ENCODE assay signal across 27 mouse cellular contexts in the genomic region with DNA sequence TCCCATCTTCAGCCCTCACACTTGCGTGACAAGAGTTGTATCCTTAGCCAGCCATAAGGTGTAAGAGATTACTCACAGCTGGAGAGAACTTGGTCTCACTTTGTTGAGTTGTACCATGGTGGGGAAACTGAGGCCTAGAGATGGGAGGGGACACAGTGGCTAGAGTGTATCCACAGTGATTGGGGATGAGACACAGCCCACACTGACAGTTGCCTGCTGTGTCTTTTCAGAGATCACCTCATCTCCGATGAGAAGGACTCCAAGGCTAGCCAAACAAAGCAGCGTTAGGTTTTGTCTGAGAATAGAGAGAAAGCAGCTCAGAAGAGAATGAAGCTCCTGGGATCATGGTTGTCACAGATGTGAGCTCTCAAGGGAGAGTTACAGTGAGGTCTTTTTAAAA. TPM values are rescaled to one million over a fixed set of nuclear protein-coding genes. Genes with fewer than 3 reads are reported as not detected.
DNase-seq lines count a peak whose midpoint lies in the region; ATAC-seq and TF ChIP-seq lines count a peak whose summit lies in the region.
"Had no signal": no experiment of that assay in that cellular context is flagged by ENCODE, and none has a peak within 500 bp of the region (broad histone marks: within the 10 kb centered on the region; RNA-seq: fewer than 3 reads in every experiment).

No protein-coding gene starts in this region.

- peak; percentile 71 for DNase-seq in lung, postnatal 0 days (ENCODE audit: low spot score)
- DNase-seq in lung, postnatal 25 days (ENCODE audit: low spot score): peak; percentile 57
- DNase-seq in thymus, postnatal 4 days: no peak
- DNase-seq: adrenal gland, adult 8-10 months; adrenal gland, postnatal 36 days; cerebellum, adult 18-20 months; cerebellum, adult 9-10 months; cerebellum, postnatal 14 days; gastrocnemius, postnatal 25 days; heart, adult 18-20 months; heart, postnatal 10 days; heart, postnatal 36 days had no signal

- H3K9me3 ChIP-seq in lung, embryonic 15.5 days: no peaks in the 10 kb centered on the region
- no peaks in the 10 kb centered on the region for H3K9me3 ChIP-seq in lung, postnatal 0 days (ENCODE audit: low read length)
- no peaks in the 10 kb centered on the region for H3K9me3 ChIP-seq in forebrain, embryonic 15.5 days
- H3K9me3 ChIP-seq: embryonic facial prominence, embryonic 12.5 days; embryonic facial prominence, embryonic 15.5 days; heart, embryonic 12.5 days; heart, embryonic 15.5 days; hindbrain, embryonic 10.5 days; hindbrain, embryonic 13.5 days had no signal

- H3K4me2 ChIP-seq in lung, embryonic 15.5 days: no peak overlapping the region
- H3K4me2 ChIP-seq in lung, postnatal 0 days (replicated peaks; ENCODE audit: low read depth, low read length): no peak overlapping the region
- H3K4me2 ChIP-seq in forebrain, embryonic 15.5 days (replicated peaks): no peak overlapping the region
- H3K4me2 ChIP-seq: embryonic facial prominence, embryonic 12.5 days; embryonic facial prominence, embryonic 15.5 days; heart, embryonic 12.5 days; heart, embryonic 15.5 days; hindbrain, embryonic 13.5 days had no signal

- no peak overlapping the region for H3K9ac ChIP-seq in lung, embryonic 15.5 days
- H3K9ac ChIP-seq in lung, postnatal 0 days (replicated peaks; ENCODE audit: low read depth): no peak overlapping the region
- H3K9ac ChIP-seq in forebrain, embryonic 15.5 days (replicated peaks): no peak overlapping the region
- H3K9ac ChIP-seq: embryonic facial prominence, embryonic 12.5 days; embryonic facial prominence, embryonic 15.5 days; heart, embryonic 12.5 days; heart, embryonic 15.5 days; hindbrain, embryonic 13.5 days had no signal

- no peaks in the 10 kb centered on the region for H3K4me1 ChIP-seq in lung, embryonic 15.5 days
- no peaks in the 10 kb centered on the region for H3K4me1 ChIP-seq in lung, postnatal 0 days (ENCODE audit: insufficient read depth, low read depth, low read length)
- H3K4me1 ChIP-seq in forebrain, embryonic 15.5 days: no peaks in the 10 kb centered on the region
- H3K4me1 ChIP-seq: embryonic facial prominence, embryonic 12.5 days; embryonic facial prominence, embryonic 15.5 days; hindbrain, embryonic 10.5 days; hindbrain, embryonic 13.5 days had no signal

- H3K36me3 ChIP-seq in lung, embryonic 15.5 days: no peaks in the 10 kb centered on the region
- no peaks in the 10 kb centered on the region for H3K36me3 ChIP-seq in lung, postnatal 0 days (ENCODE audit: insufficient read depth, low read length)
- no peaks in the 10 kb centered on the region for H3K36me3 ChIP-seq in forebrain, embryonic 15.5 days
- H3K36me3 ChIP-seq: embryonic facial prominence, embryonic 12.5 days; embryonic facial prominence, embryonic 15.5 days; heart, embryonic 12.5 days; heart, embryonic 15.5 days; hindbrain, embryonic 10.5 days; hindbrain, embryonic 13.5 days had no signal

- H3K4me3 ChIP-seq in lung, embryonic 15.5 days: no peak overlapping the region
- no peak overlapping the region for H3K4me3 ChIP-seq in lung, postnatal 0 days (ENCODE audit: low read depth, low read length)
- H3K4me3 ChIP-seq in forebrain, embryonic 15.5 days: no peak overlapping the region
- H3K4me3 ChIP-seq: embryonic facial prominence, embryonic 12.5 days; embryonic facial prominence, embryonic 15.5 days; heart, embryonic 12.5 days; heart, embryonic 15.5 days; hindbrain, embryonic 10.5 days; hindbrain, embryonic 13.5 days had no signal

- H3K27me3 ChIP-seq in lung, embryonic 15.5 days: no peaks in the 10 kb centered on the region
- H3K27me3 ChIP-seq in lung, postnatal 0 days (replicated peaks; ENCODE audit: insufficient read depth, low read length): no peaks in the 10 kb centered on the region
- H3K27me3 ChIP-seq in forebrain, embryonic 15.5 days: no peaks in the 10 kb centered on the region
- H3K27me3 ChIP-seq: embryonic facial prominence, embryonic 12.5 days; embryonic facial prominence, embryonic 15.5 days; heart, embryonic 12.5 days; heart, embryonic 15.5 days; hindbrain, embryonic 13.5 days had no signal

- no peak for TF ChIP-seq CTCF in lung, postnatal 0 days (IDR thresholded peaks at IDR 0.05)

- WGBS in lung, embryonic 15.5 days: 42% methylated on average over 3 of the region's 3 CpGs
- 49% methylated on average over 3 of the region's 3 CpGs for WGBS in lung, postnatal 0 days
- 78% methylated on average over 3 of the region's 3 CpGs for WGBS in forebrain, embryonic 15.5 days

- H3K27ac ChIP-seq in lung, embryonic 15.5 days: no peak overlapping the region
- no peak overlapping the region for H3K27ac ChIP-seq in lung, postnatal 0 days (ENCODE audit: low read length)
- H3K27ac ChIP-seq in forebrain, embryonic 15.5 days (replicated peaks): no peak overlapping the region
- H3K27ac ChIP-seq: embryonic facial prominence, embryonic 12.5 days; embryonic facial prominence, embryonic 15.5 days; heart, embryonic 15.5 days; hindbrain, embryonic 10.5 days; hindbrain, embryonic 13.5 days had no signal

- TF ChIP-seq EP300 in lung, postnatal 0 days (IDR thresholded peaks at IDR 0.05): peak; percentile 44

- ATAC-seq in lung, embryonic 15.5 days (ENCODE audit: borderline replicate concordance, extremely low read depth, low FRiP score, low TSS enrichment): peak; percentile 64; the same call in 1 of the 2 replicates
- peak; percentile 84 for ATAC-seq in lung, postnatal 0 days
- ATAC-seq in monocyte, adult 5-6 weeks (replicated peaks; ENCODE audit: insufficient number of reproducible peaks, low FRiP score, low TSS enrichment, poor library complexity, severe bottlenecking): no peak
- no peak for ATAC-seq in forebrain, embryonic 15.5 days (replicated peaks)
- ATAC-seq: activated CD4-positive, CD25-positive, alpha-beta regulatory T cell, adult 4 months; forebrain, embryonic 14.5 days; hindbrain, embryonic 16.5 days had no signal

RNA-seq across cellular contexts. Expression of a gene that starts 5.3 kb away (rescaled TPM):
- 3.0 and 3.7 TPM in 2 replicates for polyA plus RNA-seq in lung, embryonic 15.5 days (2015; fragmentation: Nextera tagmentation; extraction: Ambion mirVana)
- 25.4 and 32.4 TPM in 2 replicates for polyA plus RNA-seq in lung, postnatal 0 days (2015; fragmentation: Nextera tagmentation; extraction: Ambion mirVana)
- not detected in 3 replicates for total RNA-seq in monocyte, adult 5-6 weeks (2017)
- polyA plus RNA-seq in forebrain, embryonic 15.5 days (2015; fragmentation: Nextera tagmentation; extraction: Ambion mirVana): 0.08 TPM in 1 of 2 replicates, not detected in the other
- polyA plus RNA-seq: forebrain, embryonic 11.5 days had no signal

RNA-seq across cellular contexts. Expression of a gene that starts 13.9 kb away (rescaled TPM):
- polyA plus RNA-seq in lung, embryonic 15.5 days (2015; fragmentation: Nextera tagmentation; extraction: Ambion mirVana): 2.0 and 2.6 TPM in 2 replicates
- polyA plus RNA-seq in lung, postnatal 0 days (2015; fragmentation: Nextera tagmentation; extraction: Ambion mirVana): 1.7 and 1.8 TPM in 2 replicates
- total RNA-seq in monocyte, adult 5-6 weeks (2017): 5.2 to 11.1 TPM (median 8.1 TPM) in 3 replicates
- 2.6 and 3.0 TPM in 2 replicates for polyA plus RNA-seq in forebrain, embryonic 15.5 days (2015; fragmentation: Nextera tagmentation; extraction: Ambion mirVana)

RNA-seq across cellular contexts. Expression of a gene that starts 38.7 kb away (rescaled TPM):
- polyA plus RNA-seq in lung, embryonic 15.5 days (2015; fragmentation: Nextera tagmentation; extraction: Ambion mirVana): not detected in 2 replicates
- polyA plus RNA-seq in lung, postnatal 0 days (2015; fragmentation: Nextera tagmentation; extraction: Ambion mirVana): 0.07 TPM in 1 of 2 replicates, not detected in the other
- not detected in 3 replicates for total RNA-seq in monocyte, adult 5-6 weeks (2017)
- polyA plus RNA-seq in forebrain, embryonic 15.5 days (2015; fragmentation: Nextera tagmentation; extraction: Ambion mirVana): not detected in 2 replicates
- total RNA-seq: adrenal gland, adult 8-10 months; adrenal gland, postnatal 36 days; ES-E14; gastrocnemius, adult 8-10 months; gastrocnemius, postnatal 25 days; heart, adult 18-20 months; heart, postnatal 10 days; heart, postnatal 36 days had no signal
- polyA plus RNA-seq: embryonic facial prominence, embryonic 12.5 days; embryonic facial prominence, embryonic 15.5 days; forebrain, embryonic 11.5 days; forebrain, embryonic 14.5 days; heart, embryonic 12.5 days; heart, embryonic 15.5 days; hindbrain, embryonic 10.5 days; hindbrain, embryonic 13.5 days; hindbrain, embryonic 16.5 days had no signal

Comparison
In these comparisons a context has a peak if more than half of its experiments do, and no peak if none do; other contexts are left out.
1. ATAC-seq: peak in lung, embryonic 15.5 days (single experiment) and lung, postnatal 0 days (single experiment); none in monocyte, adult 5-6 weeks (single experiment) and forebrain, embryonic 15.5 days (single experiment).